Mouse (Mus musculus): ENCODE data around the gene Pi4ka.
"Not testable (repeated sequence)": the region's sequence is repeated elsewhere in the genome, so short reads cannot be mapped to it uniquely, and the experiment has no call there.

Pi4ka gene

DNA sequence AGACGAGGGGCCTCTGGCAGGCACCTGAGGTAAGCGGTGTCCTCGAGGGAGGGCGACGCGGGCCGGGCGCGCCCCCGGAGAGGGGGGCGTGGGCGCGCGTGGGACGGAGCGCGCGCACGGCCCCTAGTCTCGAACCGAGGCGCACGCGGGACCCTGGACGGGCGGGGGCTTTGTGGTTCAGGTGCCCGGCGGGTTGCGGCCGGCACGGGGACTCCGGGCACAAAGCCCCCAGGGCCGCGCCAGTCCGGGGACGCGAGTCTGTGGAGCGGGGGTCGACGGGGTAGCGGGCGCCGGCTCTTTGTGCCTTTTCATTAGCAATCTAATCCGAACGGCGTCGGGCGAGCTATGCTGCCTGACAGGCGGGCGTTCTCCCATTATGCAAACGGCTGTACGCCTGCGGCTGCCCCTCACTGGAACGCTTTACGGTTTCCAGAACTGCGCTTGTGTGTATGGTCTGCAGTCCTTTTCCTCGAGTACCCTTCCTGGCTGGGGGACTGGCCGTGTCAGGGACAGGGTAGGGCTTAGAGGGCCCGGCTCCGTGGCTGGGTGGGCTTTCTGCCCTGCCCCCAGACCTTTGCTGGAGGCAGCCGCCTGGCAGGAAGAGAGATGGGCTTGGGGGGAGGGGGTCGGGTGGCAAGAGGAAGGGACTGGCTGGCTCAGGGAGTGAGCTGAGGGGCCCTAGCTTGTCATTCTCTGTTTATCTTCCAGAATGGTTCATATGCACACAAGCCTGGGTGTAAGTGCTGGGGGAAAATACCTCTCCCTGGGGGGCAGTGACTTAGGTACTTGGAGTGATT, 172.2 kb downstream of the Pi4ka start:
- DNase-seq (ENCODE audit: low spot score in 2 of 2): peak in 1 of 2 experiments; percentile 72

DNA sequence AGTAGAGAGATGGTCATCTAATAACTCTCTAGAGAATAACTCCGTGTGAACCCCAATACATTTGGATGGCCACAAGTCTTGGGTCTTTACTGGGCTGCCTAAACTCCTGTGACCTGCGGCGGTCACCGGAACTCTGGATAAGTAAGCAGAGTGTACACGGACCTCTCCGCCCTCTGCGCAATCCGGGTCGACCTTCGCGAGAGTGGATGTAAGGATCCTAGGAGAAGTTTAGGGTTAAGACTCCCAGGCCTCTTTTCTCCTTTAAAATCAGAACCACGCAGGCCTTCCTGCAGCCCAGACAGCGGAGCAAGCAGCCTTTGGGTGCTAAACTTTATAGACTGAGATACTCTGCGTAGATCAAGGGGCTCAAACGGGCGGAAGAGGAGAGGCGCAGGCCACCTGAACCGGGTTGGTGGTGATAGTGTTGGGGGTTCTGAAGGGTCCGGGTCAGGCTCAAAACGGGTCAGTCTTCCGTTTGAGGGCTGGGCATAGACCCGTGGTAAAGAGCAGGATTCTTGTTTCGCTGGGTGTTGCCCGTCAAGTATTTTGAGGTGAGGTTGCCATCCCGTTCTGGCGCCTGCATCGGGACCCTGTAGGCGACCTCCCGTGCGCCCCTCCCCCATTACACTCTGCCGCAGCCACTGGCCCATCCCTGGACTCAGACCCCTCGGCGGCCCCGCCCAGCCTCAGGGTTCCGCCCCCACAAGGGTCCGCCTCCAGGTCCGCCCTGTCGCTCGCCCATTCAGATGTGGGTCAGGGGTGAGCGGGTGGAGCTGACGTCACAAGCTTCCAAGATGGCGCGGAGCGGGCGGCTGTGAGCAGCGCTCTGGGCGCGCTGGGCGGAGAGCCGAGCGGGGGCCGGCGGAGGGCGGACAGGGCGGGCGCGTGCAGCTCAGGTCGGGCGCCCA, 173.1 kb downstream of the Pi4ka start, which contains the start of gene Hic2:
Gene Hic2 (plus strand): TSS at position 779 of the 908 bp plus-strand sequence.
- peak; percentile 84 to 90 for DNase-seq (ENCODE audit: low spot score in 2 of 2)

DNA sequence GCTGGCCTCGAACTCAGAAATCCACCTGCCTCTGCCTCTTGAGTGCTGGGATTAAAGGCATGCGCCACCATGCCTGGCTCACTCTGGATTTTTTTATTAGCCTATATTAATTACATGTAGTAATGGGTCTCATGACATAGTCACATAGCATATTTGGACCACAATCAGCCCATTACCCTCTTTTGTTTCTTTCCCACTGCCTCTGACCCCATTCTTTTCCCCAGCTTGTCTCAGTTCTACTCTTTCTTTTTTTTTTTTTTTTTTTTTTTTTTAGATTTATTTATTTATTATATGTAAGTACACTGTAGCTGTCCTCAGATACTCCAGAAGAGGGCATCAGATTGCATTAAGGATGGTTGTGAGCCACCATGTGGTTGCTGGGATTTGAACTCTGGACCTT, 174.6 kb downstream of the Pi4ka start:
- not testable (repeated sequence) for DNase-seq (ENCODE audit: low spot score in 2 of 2)
